Mouse (Mus musculus): Measurements from ENCODE around the gene Zfp978.
"Not testable (repeated sequence)": the region's sequence is repeated elsewhere in the genome, so short reads cannot be mapped to it uniquely, and the experiment has no call there.

Zfp978 gene

DNA sequence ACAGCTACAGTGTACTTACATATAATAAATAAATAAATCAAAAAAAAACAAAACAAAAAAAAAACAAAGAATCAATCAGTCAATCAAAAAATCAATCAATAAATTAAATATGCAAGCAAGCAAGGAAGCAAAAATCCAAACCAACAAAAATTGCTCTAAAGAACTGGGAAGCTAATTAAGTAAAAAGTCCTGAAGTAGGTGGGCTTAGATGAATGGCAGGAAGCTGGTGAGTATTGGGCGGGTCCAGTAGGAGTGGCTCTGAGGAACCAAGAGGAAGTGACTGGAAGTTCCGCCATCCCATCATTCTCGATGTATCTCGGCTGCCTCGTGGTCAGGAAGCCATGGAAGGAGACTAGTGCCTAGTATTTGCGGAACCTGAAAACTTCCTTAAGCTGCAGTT is at the start of gene Zfp978:
Gene Zfp978, plus strand, starts transcription at position 301 of the 400 bp plus-strand sequence.
- not testable (repeated sequence) for DNase-seq

GRCm38 (mm10) chr4:147335036-147335690 is 25.9 kb upstream of the Zfp978 start:
- not testable (repeated sequence) for DNase-seq

DNA sequence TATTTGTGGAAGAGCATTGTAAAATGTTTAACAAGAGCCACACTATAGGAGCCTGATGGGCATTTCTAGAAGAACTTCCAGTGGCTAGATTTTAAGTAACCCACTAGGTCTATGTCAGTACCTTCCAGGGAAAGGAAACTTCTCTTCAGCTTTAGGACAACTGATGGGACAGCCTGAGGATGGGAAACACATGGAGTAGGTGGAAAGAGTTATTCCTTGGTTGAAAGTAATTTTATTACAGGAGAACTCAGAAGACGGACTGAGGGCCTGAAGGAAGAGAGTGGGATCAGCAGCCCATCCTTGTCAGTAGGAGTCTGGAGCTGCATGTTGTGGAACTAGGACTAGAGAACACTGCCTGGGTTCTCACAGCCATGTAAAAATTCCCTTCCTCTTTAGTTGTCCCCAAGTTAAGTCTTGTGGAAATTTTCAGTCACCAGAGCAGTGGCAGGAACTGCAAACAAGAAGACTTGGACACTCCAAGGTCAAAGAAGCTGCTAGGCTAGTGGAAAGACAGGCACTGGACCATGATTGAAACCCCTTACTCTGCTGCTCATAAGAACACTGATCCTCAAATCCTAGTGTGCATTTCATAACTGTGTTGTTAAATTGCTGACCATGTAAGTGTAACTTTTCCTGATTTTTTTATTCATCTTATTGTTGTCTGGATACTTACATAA is 25.3 kb upstream of the Zfp978 start:
- not testable (repeated sequence) for DNase-seq

- not testable (repeated sequence) for DNase-seq
Observed at GRCm38 (mm10) chr4:147336368-147337195, 24.5 kb upstream of the Zfp978 start.

DNA sequence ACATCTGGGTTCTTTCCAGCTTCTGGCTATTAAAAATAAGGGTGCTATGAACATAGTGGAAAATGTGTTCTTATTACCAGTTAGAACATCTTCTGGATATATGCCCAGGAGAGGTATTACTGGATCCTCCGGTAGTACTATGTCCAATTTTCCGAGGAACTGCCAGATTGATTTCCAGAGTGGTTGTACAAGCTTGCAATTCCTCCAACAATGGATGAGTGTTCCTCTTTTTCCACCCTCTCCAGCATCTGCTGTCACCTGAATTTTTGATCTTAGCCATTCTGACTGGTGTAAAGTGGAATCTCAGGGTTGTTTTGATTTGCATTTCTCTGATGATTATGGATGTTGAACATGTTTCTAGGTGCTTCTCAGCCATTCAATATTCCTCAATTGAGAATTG is 23.6 kb upstream of the Zfp978 start:
- DNase-seq, result not testable (repeated sequence)

DNA sequence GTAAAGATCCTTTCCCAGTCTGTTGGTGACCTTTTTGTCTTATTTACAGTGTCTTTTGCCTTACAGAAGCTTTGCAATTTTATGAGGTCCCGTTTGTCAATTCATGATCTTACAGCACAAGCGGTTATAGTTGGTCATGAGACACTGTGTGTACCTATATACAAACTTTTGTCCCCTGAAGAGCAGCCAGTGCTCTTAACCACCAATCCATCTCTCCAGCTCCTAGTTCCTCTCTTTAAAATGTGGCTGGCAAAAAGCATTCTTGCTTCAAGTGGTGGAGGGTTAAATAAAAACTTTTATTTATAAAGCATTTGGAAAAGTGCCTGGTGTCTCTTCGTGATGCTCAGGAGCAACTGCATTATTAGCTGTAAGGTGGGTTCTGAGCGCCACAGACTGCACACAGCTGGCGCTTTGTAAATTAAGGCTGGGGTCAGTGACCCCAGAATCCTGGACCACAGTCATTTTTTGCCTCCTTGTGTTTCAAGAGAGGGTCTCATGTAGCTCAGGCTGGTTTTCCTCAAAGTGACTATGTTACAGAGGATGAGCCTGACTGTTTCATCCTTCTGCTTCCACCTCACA is 23.0 kb upstream of the Zfp978 start:
- DNase-seq, result no peak

DNA sequence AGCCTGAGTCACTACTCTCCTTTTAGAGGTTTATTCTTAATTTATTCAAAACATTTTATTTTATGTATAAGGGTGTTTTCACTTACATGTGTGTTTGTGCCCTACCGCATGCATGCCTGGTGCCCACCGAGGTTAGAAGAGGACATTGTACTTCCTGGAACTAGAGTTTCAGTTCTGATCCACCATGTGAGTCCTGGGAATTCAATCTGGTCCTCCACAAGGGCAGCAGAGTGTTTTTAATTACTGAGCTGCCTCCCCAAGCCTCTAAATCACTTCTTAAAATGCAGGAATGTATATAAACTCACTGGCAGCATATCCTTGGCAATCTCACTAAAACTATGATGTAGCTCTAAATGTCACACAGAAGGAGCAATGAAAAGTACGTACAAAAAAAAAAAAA is 22.4 kb upstream of the Zfp978 start:
- not testable (repeated sequence) for DNase-seq

DNA sequence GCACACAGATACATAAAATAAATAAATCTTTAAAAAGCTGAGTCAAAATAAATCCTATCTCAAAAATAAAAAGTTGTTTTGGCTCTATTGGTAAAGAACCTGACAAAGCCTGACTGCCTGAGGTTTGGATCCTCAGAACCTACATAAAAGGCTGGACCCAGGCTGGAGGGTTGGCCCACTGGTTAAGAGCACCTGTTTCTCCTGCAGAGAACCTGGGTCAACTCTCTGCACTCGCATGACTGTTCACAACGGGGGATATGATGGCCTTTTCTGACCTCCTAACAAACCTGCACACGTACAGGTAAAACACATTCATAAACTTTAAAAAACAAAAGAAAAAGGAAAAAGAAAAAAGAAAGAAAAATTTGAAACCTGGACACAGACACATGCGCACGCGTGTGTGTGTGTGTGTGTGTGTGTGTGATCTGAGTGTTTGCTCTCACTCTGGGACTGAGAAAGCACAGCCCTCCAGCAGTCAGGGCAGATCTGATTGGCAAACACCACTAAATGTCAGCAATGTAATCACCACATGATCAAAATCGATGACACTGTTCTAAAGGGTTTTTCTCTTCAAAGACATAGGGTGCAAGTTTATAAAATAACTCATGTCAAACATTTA is 21.4 kb upstream of the Zfp978 start:
- DNase-seq, result not testable (repeated sequence)

DNA sequence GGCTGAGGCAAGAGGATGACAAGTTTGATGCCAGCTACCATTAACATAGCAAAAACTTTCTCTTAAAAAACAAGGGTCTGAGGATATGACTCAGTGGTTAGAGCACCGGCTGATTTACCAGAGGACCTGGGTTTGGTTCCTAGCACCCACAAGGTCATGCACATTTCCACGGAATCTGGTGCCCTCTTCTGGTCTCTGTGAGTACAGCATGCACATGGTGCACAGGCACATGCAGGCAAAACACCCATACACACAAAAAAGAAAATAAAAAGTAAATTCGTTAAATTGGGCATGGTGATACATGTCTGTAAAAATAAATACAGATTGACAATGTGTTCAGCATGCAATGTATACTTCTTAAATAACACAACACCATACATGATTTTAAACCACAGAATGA is 20.9 kb upstream of the Zfp978 start:
- not testable (repeated sequence) for DNase-seq

DNA sequence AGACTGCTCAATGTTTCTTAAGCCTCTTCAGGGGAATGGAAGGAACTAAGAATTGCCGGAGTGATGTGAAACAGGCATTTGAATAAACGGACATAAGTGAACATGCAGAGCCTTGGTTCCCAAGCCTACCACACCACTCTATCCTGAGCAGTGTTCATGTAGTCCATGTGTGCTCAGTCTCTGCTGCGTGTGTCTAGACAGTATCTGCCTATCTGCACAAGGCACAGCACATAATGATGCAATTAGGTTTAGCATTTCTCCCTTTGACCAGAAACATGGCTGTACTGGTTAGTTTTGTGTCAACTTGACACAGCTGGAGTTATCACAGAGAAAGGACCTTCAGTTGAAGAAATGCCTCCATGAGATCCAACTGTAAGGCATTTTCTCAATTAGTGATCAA is 20.2 kb upstream of the Zfp978 start:
- DNase-seq, result not testable (repeated sequence)

- DNase-seq, result not testable (repeated sequence)
Observed at GRCm38 (mm10) chr4:147343042-147343908, 17.8 kb upstream of the Zfp978 start.

GRCm38 (mm10) chr4:147345061-147345554 is 16.0 kb upstream of the Zfp978 start:
- not testable (repeated sequence) for DNase-seq

DNA sequence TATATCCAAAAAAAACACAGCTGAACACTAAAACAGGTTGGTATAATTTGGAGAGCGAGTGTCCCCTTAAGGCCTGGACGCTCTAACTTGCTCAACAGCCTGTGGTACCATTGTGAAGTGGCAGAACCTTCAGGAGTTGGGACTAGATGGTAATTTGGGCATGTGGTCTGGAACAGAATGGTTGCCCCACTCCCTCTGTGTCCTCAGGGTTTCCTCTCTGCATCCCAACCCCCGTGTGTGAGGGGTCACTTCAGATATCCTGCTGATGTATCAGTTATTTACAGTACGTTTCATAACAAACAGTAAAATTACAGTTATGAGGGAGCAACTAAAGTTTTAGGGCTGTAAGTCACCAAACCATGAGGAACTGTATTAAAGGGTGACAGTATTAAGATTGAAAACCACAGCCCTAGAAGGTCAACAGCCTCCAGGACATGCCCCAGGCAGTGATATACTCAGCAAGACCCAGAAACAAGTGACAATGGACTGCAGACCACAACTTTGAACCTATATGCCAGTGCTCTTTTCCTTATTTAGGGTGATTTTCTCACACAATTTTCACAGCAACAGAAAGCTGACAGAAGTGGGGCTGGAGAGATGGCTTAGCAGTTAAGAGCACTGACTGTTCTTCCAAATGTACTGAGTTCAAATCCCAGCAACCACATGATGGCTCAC is 14.6 kb upstream of the Zfp978 start:
- not testable (repeated sequence) for DNase-seq

GRCm38 (mm10) chr4:147347300-147347699 is 13.8 kb upstream of the Zfp978 start:
- DNase-seq, result not testable (repeated sequence)

DNA sequence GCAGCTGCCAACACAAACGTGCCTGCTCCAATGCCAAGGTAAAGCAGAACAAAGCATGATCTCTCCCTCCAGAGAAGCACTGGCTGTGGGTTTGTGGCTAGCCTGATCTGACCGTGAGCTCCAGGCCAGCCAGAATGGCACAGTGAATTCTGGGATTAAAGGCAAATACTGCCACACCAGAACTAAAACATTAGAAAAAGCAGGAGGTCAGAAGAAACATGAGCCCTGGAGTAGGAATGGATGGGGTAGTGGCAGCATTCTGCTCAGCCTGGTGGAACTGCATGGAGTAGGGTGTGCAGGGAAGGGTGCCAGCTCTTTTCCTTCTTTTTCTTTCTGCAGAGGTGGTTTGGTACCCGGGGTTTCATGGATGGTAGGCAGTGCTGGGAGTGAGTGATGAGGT is 13.2 kb upstream of the Zfp978 start:
- DNase-seq, result not testable (repeated sequence)

DNA sequence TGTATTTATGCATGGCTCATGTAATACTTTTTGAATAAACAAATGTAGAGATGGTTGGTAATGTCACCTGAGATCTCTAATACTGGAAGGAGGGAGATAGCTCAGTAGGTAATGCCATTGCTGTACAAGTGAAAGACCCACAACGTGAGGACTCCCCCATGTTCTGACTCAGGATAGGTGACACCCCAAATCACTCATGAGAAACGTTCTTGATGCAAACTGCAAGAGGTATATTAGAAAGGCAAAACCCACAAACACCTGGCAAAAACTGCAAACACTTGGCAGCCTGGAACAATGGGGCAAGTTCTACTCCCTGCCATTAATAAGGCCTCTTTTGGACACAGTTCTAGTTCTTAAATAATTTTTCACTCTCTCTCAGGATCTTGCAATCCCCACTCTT is 12.7 kb upstream of the Zfp978 start:
- not testable (repeated sequence) for DNase-seq

DNA sequence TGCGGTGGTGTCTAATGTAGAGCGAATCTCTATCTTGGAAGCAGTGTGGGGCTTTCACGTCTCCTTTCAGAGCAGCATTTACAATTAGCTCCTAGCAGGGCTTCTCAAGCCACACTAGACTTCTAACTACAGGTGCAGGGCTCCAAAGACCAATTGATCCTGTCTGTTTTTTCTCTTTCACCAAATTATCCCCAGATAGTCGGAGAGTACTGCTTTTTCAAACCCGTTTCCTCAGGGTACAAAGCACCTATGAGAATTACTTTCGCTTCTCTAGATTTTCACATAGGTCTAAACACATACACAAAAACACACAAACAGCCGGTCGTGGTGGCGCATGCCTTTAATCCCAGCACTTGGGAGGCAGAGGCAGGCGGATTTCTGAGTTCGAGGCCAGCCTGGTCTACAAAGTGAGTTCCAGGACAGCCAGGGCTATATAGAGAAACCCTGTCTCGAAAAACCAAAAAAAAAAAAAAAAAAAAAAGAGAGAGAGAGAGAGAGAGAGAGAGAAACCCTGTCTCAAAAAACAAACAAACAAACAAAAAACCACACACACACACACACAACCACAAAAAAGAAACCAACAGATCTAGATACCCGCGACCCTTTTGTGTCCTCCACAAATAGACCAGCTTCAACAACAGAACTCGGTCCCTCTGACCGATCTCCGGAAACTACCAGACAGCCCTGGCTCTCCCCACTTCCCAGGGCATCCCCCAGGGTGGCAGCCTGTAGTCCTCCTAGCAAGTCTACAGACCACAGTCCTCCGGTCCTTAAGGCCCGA is 12.0 kb upstream of the Zfp978 start:
- DNase-seq, result not testable (repeated sequence)

GRCm38 (mm10) chr4:147349687-147350415 is 11.3 kb upstream of the Zfp978 start:
- not testable (repeated sequence) for DNase-seq

- not testable (repeated sequence) for DNase-seq
Observed at GRCm38 (mm10) chr4:147350541-147350940, 10.6 kb upstream of the Zfp978 start.
